Mouse (Mus musculus): ENCODE measurements at regions not wholly inside any gene's neighbourhood (a gene's known extent, or its start where the extent isn't known, plus 50 kb on each side); places are given as distances from the start of the nearest gene placed in this dataset.
A peak's percentile ranks its signal among the peaks of the same experiment; 100 is the strongest.

- TF ChIP-seq EP300 (IDR thresholded peaks at IDR 0.05; ENCODE audit: insufficient read depth, low read depth, low read length), result no peak
- TF ChIP-seq POLR2A (IDR thresholded peaks at IDR 0.05; ENCODE audit: insufficient read depth, low read depth, low read length), result no peak
- no peak for TF ChIP-seq CTCF (IDR thresholded peaks at IDR 0.05)
- intact Hi-C loops (cut with DNase I), result no loop called here
- Histone ChIP-seq H3K79me2 (replicated peaks; ENCODE audit: control insufficient read depth, insufficient read depth, low read length) (no peaks in the 10 kb centered on the region), H3K27me3 (ENCODE audit: control insufficient read depth, insufficient read depth, low read length) (no peaks in the 10 kb centered on the region), H3K9ac (ENCODE audit: low read depth, low read length) (no peak overlapping the region), H3K4me3 (no peak overlapping the region), H3K4me1 (ENCODE audit: control insufficient read depth, insufficient read depth, low read length) (no peaks in the 10 kb centered on the region), H3K36me3 (ENCODE audit: control insufficient read depth, insufficient read depth, low read length) (no peaks in the 10 kb centered on the region), H3K27ac (no peak overlapping the region)
- DNase-seq, result no peak
- 82% methylated on average over 5 of the region's 5 CpGs for WGBS
Observed at GRCm38 (mm10) chr7:82047456-82047855, 55.4 kb upstream of the Bnc1 start.

GRCm38 (mm10) chr7:82053411-82053810 is 61.3 kb upstream of the Bnc1 start:
- Histone ChIP-seq H3K36me3 (ENCODE audit: control insufficient read depth, insufficient read depth, low read length) (no peaks in the 10 kb centered on the region), H3K27me3 (ENCODE audit: control insufficient read depth, insufficient read depth, low read length) (no peaks in the 10 kb centered on the region), H3K27ac (no peak overlapping the region), H3K4me3 (no peak overlapping the region), H3K4me1 (ENCODE audit: control insufficient read depth, insufficient read depth, low read length) (no peaks in the 10 kb centered on the region), H3K9ac (ENCODE audit: low read depth, low read length) (no peak overlapping the region), H3K79me2 (replicated peaks; ENCODE audit: control insufficient read depth, insufficient read depth, low read length) (no peaks in the 10 kb centered on the region)
- 73% methylated on average over 4 of the region's 4 CpGs for WGBS
- TF ChIP-seq POLR2A (IDR thresholded peaks at IDR 0.05; ENCODE audit: insufficient read depth, low read depth, low read length) (no peak), CTCF (IDR thresholded peaks at IDR 0.05) (no peak), EP300 (IDR thresholded peaks at IDR 0.05; ENCODE audit: insufficient read depth, low read depth, low read length) (no peak)
- intact Hi-C loops (cut with DNase I), result no loop called here
- no peak for DNase-seq

GRCm38 (mm10) chr7:82056551-82057230 is 64.6 kb upstream of the Bnc1 start:
- peak in 1 of 2 experiments; percentile 30 for DNase-seq
- Histone ChIP-seq H3K36me3 (ENCODE audit: control insufficient read depth, insufficient read depth, low read length) (no peaks in the 10 kb centered on the region), H3K79me2 (replicated peaks; ENCODE audit: control insufficient read depth, insufficient read depth, low read length) (no peaks in the 10 kb centered on the region), H3K4me3 (no peak overlapping the region), H3K27ac (no peak overlapping the region), H3K4me1 (ENCODE audit: control insufficient read depth, insufficient read depth, low read length) (no peaks in the 10 kb centered on the region), H3K27me3 (ENCODE audit: control insufficient read depth, insufficient read depth, low read length) (no peaks in the 10 kb centered on the region), H3K9ac (ENCODE audit: low read depth, low read length) (no peak overlapping the region)
- WGBS, result 20% methylated on average over 21 of the region's 21 CpGs
- intact Hi-C loops (cut with DNase I), result no loop called here
- no peak for TF ChIP-seq CTCF (IDR thresholded peaks at IDR 0.05)
- no peak for TF ChIP-seq POLR2A (IDR thresholded peaks at IDR 0.05; ENCODE audit: insufficient read depth, low read depth, low read length)
- no peak for TF ChIP-seq EP300 (IDR thresholded peaks at IDR 0.05; ENCODE audit: insufficient read depth, low read depth, low read length)

GRCm38 (mm10) chr7:82063407-82063806 is 71.3 kb upstream of the Bnc1 start:
- intact Hi-C loops (cut with DNase I), result no loop called here
- Histone ChIP-seq H3K4me1 (ENCODE audit: control insufficient read depth, insufficient read depth, low read length) (no peaks in the 10 kb centered on the region), H3K79me2 (replicated peaks; ENCODE audit: control insufficient read depth, insufficient read depth, low read length) (no peaks in the 10 kb centered on the region), H3K36me3 (ENCODE audit: control insufficient read depth, insufficient read depth, low read length) (no peaks in the 10 kb centered on the region), H3K9ac (ENCODE audit: low read depth, low read length) (no peak overlapping the region), H3K27ac (no peak overlapping the region), H3K4me3 (no peak overlapping the region), H3K27me3 (ENCODE audit: control insufficient read depth, insufficient read depth, low read length) (peaks cover 3% of the 10 kb centered on the region)
- 46% methylated on average over 7 of the region's 7 CpGs for WGBS
- no peak for TF ChIP-seq CTCF (IDR thresholded peaks at IDR 0.05)
- no peak for TF ChIP-seq POLR2A (IDR thresholded peaks at IDR 0.05; ENCODE audit: insufficient read depth, low read depth, low read length)
- no peak for TF ChIP-seq EP300 (IDR thresholded peaks at IDR 0.05; ENCODE audit: insufficient read depth, low read depth, low read length)
- no peak for DNase-seq

GRCm38 (mm10) chr7:82069629-82070450 is 77.7 kb upstream of the Bnc1 start:
- DNase-seq, result no peak
- WGBS, result 71% methylated on average over 7 of the region's 7 CpGs
- intact Hi-C loops (cut with DNase I), result no loop called here
- TF ChIP-seq EP300 (IDR thresholded peaks at IDR 0.05; ENCODE audit: insufficient read depth, low read depth, low read length) (no peak), CTCF (IDR thresholded peaks at IDR 0.05) (no peak), POLR2A (IDR thresholded peaks at IDR 0.05; ENCODE audit: insufficient read depth, low read depth, low read length) (no peak)
- Histone ChIP-seq H3K9ac (ENCODE audit: low read depth, low read length) (no peak overlapping the region), H3K27me3 (ENCODE audit: control insufficient read depth, insufficient read depth, low read length) (peaks cover 1% of the 10 kb centered on the region; the same call in 1 of the 2 replicates), H3K4me1 (ENCODE audit: control insufficient read depth, insufficient read depth, low read length) (no peaks in the 10 kb centered on the region), H3K4me3 (no peak overlapping the region), H3K36me3 (ENCODE audit: control insufficient read depth, insufficient read depth, low read length) (no peaks in the 10 kb centered on the region), H3K27ac (no peak overlapping the region), H3K79me2 (replicated peaks; ENCODE audit: control insufficient read depth, insufficient read depth, low read length) (no peaks in the 10 kb centered on the region)

Measured in heart, adult 2 months (tissue).